Mouse (Mus musculus) T-helper 17 cell (primary cell): ENCODE measurements around the gene Ccl7.

Source experiments
- in situ Hi-C, 2 experiments: fragments of 300-600 bp; cut with MboI, MseI; formaldehyde crosslinking; loops; 1 replicate in 1 of 2; 2 replicates in 1 of 2; pipeline ENCODE4 v1.15.1; 2025; ENCODE audit warnings: high pct_unique_total_duplicates in 2 of 2

The Ccl7 gene

GRCm38 (mm10) chr11:82034446-82034845, 11.1 kb upstream of the Ccl7 start:
- in situ Hi-C loops = no loop called here

- in situ Hi-C loops = no loop called here
Observed at GRCm38 (mm10) chr11:82035356-82035755, 10.2 kb upstream of the Ccl7 start, which contains the start of gene Ccl2. Ccl2 (plus strand) TSS chr11:82035571.

GRCm38 (mm10) chr11:82035857-82036256, 9.7 kb upstream of the Ccl7 start:
- in situ Hi-C loops = no loop called here

DNA sequence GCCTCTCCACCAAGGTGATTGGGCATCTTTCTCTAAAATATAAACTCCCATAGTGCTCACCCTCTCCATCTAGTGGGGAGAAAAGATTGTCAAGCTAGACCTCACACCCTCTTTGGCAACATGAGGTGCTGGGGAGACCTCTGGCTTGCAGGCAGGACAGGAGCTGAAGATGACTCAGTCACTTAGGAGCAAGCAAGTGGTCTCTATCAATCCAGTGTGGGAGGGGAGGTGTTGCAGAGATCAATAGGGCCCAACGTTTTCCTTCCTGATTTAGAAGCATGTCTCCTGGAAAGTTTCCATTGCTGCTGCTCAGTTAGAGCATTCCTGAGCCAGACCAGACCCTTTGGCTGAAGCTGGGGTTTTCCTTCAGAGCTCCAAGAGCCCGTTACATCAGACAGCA, 7.0 kb upstream of the Ccl7 start, which contains the start of gene Gm17268:
Gene Gm17268, minus strand, starts transcription at position 28 of the 400 bp plus-strand sequence.
- in situ Hi-C loops = no loop called here

DNA sequence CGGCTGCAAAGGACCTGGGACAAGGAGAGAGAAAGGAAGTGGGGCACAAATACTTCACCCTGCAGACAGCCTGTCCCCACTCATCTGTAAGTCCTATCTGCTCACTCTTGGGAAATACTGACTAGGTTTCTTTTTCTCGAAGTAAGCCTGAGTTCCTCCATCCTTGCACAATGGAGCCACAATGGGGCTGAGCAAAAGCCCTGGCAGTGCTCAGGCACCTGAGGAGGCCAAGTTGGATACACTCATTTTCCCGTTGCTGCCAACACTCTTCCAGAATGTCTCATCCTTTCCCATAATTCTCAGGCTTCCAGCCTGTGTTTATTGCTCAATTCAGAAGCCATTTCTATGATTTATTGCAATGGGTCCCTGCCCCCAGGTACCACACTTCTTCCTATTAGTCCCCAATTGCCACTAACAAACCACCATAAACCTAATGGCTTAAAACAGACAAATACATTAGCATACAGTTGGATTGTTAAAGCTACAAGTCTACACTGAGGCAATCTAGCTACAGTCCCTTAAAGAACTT, 6.3 kb upstream of the Ccl7 start:
- in situ Hi-C loops = no loop called here

DNA sequence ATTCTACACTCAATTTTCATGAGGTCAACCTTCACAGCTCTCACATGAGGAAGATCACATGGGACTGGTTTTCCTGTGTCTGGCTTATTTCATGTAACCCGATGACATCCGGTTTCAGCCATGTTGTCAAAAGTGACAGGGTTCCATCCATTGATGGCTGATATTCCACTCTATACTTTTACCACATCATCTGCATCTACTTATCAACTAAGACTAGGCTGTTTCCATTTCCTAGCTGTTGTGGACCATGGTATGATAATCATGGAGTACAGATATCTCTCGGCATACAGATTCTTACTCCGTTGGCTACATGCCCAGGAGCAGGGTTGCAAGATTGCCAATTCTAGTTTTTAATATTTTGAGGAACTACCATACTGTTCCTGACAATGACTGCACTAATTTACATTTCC, 3.8 kb upstream of the Ccl7 start:
- in situ Hi-C loops = no loop called here

DNA sequence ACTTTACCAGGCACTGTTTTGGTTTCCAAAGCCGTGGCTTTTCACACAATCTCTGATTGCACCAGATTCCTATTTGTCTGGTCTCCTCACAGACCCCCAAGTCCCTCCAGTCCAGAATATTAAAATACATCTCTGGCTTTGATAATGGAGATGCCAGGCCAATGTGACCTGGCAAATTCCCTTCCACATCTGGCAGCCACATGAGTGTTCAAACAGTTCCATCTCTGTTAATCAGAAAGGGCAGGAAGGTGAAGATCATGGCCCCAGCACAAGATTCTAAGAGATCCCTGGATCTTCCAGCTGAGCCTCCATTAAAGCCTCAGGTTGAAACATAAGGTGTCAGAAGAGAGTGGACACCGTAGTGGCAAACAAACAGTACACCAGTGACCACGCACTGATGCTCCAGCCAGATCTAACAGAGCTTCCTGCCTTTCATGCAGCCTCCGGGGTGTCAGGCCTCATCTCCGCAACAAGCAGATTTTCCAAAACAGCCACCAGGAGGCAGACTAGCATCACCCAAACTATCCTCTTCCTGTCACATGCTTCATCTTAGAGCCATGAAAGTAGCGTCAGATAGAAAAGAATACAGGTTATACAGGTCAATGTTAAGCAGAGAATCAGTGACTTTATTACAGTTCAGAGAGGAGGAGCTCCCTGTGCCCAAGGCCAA, 2.4 kb downstream of the Ccl7 start:
- in situ Hi-C loops = no loop called here

GRCm38 (mm10) chr11:82053849-82054248, 8.3 kb downstream of the Ccl7 start:
- in situ Hi-C loops = loop anchor here (5.0 kb wide), 2 partner anchors 123 to 128 kb away; no protein-coding TSS in a partner anchor

GRCm38 (mm10) chr11:82057646-82058045, 12.1 kb downstream of the Ccl7 start, which contains the start of gene Ccl11:
Ccl11 (plus strand) TSS chr11:82057823.
- in situ Hi-C loops = no loop called here

- in situ Hi-C loops = no loop called here
Observed at GRCm38 (mm10) chr11:82062226-82062625, 16.7 kb downstream of the Ccl7 start.

- in situ Hi-C loops = no loop called here
Observed at GRCm38 (mm10) chr11:82063454-82063853, 17.9 kb downstream of the Ccl7 start.

- in situ Hi-C loops = no loop called here
Observed at GRCm38 (mm10) chr11:82066953-82067571, 21.6 kb downstream of the Ccl7 start.

DNA sequence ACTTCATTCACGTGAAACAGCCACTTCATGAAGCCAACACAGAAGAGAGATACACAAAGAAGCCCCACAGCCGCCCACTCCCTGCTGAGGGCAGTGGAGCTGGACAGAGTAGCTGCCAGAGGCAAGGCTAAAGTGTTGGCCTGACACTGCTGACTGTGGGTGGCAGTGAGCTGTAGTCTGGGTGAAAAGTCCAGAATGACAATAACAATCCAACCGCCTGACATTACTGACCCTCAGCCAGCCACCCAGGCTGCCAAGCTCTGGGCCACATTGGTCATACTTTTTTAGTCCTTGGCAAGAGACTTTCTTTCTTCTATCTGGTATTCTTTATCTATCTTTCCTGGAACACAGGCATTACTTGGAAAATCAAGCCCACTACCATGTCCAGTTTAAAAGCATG, 25.6 kb downstream of the Ccl7 start:
- in situ Hi-C loops = no loop called here

GRCm38 (mm10) chr11:82072374-82072773, 26.9 kb downstream of the Ccl7 start:
- in situ Hi-C loops = no loop called here

- in situ Hi-C loops = no loop called here
Observed at GRCm38 (mm10) chr11:82072984-82073383, 27.5 kb downstream of the Ccl7 start.

DNA sequence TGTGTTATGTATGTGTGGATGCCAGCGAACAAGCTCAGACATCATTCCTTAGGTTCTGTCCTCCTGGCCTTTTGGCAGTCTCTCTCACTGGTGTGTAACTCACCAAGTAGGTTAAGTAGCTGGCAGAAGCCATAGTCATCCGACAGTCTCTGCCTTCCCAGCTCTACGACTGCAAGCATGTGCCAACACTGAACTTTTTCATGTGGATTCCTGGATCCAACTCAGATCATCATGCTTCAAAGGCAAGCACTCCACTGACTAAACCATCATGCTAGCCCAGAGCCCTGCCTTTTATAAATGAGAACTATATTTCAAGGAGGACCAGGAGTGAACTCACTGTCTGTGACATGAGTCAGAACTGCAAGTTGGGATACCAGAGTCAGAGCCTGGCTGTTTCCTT, 28.2 kb downstream of the Ccl7 start:
- in situ Hi-C loops = no loop called here

- in situ Hi-C loops = no loop called here
Observed at GRCm38 (mm10) chr11:82077031-82077430, 31.5 kb downstream of the Ccl7 start.

GRCm38 (mm10) chr11:82078136-82078730, 32.7 kb downstream of the Ccl7 start:
- in situ Hi-C loops = no loop called here

DNA sequence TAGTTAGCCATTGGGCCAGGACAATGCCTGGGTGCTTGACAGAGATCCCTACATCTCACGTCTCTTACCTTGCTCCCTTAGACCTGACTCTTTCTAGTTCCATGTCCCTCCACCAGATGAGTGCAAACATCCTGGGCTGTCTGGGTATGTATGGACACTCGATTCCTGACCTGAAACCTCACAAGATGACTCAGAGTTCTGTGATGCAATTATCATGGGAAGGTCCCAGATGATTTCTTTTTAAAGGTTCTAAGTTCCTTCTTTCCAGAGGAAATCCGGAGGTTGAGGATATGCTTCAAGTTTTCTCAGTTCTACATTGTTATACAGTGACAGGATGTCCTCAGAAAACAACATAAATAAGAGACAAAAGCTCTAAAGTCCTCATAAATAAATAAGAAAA, 35.4 kb downstream of the Ccl7 start:
- in situ Hi-C loops = no loop called here

GRCm38 (mm10) chr11:82084360-82084759, 38.8 kb downstream of the Ccl7 start:
- in situ Hi-C loops = no loop called here
